Comparison of ENCODE assay signal across 8 mouse cellular contexts in the genomic region with DNA sequence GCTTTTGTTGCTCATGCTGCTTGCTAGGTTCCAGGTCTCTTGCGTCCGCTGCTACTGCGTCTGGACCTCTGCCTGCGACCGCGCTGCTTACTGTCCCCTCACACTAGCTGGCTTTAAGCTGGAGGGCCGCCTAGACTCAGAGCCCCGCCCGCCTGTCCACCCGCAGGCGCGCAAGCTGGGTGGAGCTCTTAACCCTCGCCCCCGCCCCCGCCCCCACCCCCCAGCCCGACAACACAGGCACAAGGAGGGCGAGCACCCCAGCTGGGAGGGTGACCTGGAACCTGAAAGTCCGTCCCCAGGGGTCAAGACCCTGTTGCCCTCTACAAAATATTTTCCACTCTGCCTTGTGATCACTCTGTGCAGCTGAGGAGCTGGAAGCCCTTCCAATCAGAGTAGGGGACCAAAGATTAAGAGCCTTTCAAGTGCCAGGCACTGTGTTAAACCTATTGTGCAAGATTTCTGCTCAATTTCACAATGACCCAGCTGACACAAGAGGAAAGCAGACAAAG. TPM values are rescaled to one million over a fixed set of nuclear protein-coding genes. Genes with fewer than 3 reads are reported as not detected.
DNase-seq lines count a peak whose midpoint lies in the region; ATAC-seq lines count a peak whose summit lies in the region.

A gene (minus strand): TSS at position 106 of the 509 bp plus-strand sequence.

- peak within 1 kb of the TSS; percentile 30; the same call in 1 of the 2 replicates for H3K27ac ChIP-seq in embryonic facial prominence, embryonic 10.5 days (replicated peaks)
- no peak within 1 kb of the TSS for H3K27ac ChIP-seq in kidney, embryonic 16.5 days (ENCODE audit: low read length)
- peak within 1 kb of the TSS; percentile 43; the same call in 1 of the 2 replicates for H3K27ac ChIP-seq in liver, embryonic 13.5 days
- no peak within 1 kb of the TSS for H3K27ac ChIP-seq in neural tube, embryonic 13.5 days (replicated peaks)

- no peaks in the 10 kb centered on the region for H3K27me3 ChIP-seq in embryonic facial prominence, embryonic 10.5 days (replicated peaks; ENCODE audit: low read depth, poor library complexity, severe bottlenecking)
- no peaks in the 10 kb centered on the region; the same call in 1 of the 2 replicates for H3K27me3 ChIP-seq in kidney, embryonic 16.5 days (ENCODE audit: insufficient read depth, low read length)
- H3K27me3 ChIP-seq in liver, embryonic 13.5 days = no peaks in the 10 kb centered on the region
- H3K27me3 ChIP-seq in neural tube, embryonic 13.5 days = no peaks in the 10 kb centered on the region

- no peaks in the 10 kb centered on the region for H3K9me3 ChIP-seq in embryonic facial prominence, embryonic 10.5 days
- no peaks in the 10 kb centered on the region for H3K9me3 ChIP-seq in kidney, embryonic 16.5 days (ENCODE audit: low read length)
- H3K9me3 ChIP-seq in liver, embryonic 13.5 days (replicated peaks) = no peaks in the 10 kb centered on the region
- no peaks in the 10 kb centered on the region for H3K9me3 ChIP-seq in neural tube, embryonic 13.5 days

- H3K36me3 ChIP-seq in embryonic facial prominence, embryonic 10.5 days (replicated peaks) = no peaks in the 10 kb centered on the region
- no peaks in the 10 kb centered on the region for H3K36me3 ChIP-seq in kidney, embryonic 16.5 days (ENCODE audit: insufficient read depth, low read length)
- H3K36me3 ChIP-seq in liver, embryonic 13.5 days = no peaks in the 10 kb centered on the region
- no peaks in the 10 kb centered on the region for H3K36me3 ChIP-seq in neural tube, embryonic 13.5 days

- peak; percentile 3 to 7 for DNase-seq in cerebellum, postnatal 14 days
- no peak for DNase-seq in cerebellum, adult 8-10 months
- DNase-seq in embryonic facial prominence, embryonic 10.5 days (ENCODE audit: low spot score) = peak; percentile 49
- peak; percentile 43 to 52 for DNase-seq in heart, adult 9 months (ENCODE audit: low spot score in 2 of 2)
- DNase-seq in liver, embryonic 13.5 days = no peak
- DNase-seq in thymus, postnatal 0 days (ENCODE audit: low spot score) = no peak

- 17% methylated on average over 18 of the region's 18 CpGs for WGBS in embryonic facial prominence, embryonic 10.5 days
- WGBS in kidney, embryonic 16.5 days = 21% methylated on average over 7 of the region's 18 CpGs
- whole genome bisulfite sequencing in liver, embryonic 13.5 days (ENCODE audit: insufficient replicate concordance) = 16% methylated on average over 18 of the region's 18 CpGs
- 22% methylated on average over 18 of the region's 18 CpGs for WGBS in neural tube, embryonic 13.5 days

- peak within 1 kb of the TSS; percentile 50 for H3K4me2 ChIP-seq in kidney, embryonic 16.5 days (replicated peaks; ENCODE audit: low read depth, low read length)
- H3K4me2 ChIP-seq in liver, embryonic 13.5 days = peak within 1 kb of the TSS; percentile 30
- H3K4me2 ChIP-seq in neural tube, embryonic 13.5 days = peak within 1 kb of the TSS; percentile 53

- H3K4me3 ChIP-seq in embryonic facial prominence, embryonic 10.5 days = peak within 1 kb of the TSS; percentile 49
- H3K4me3 ChIP-seq in kidney, embryonic 16.5 days (ENCODE audit: low read length) = peak within 1 kb of the TSS; percentile 34
- peak within 1 kb of the TSS; percentile 26 for H3K4me3 ChIP-seq in liver, embryonic 13.5 days (replicated peaks)
- H3K4me3 ChIP-seq in neural tube, embryonic 13.5 days = peak within 1 kb of the TSS; percentile 27

- ATAC-seq in kidney, embryonic 16.5 days (ENCODE audit: low FRiP score, low TSS enrichment) = peak; percentile 61; the same call in 1 of the 2 replicates
- peak; percentile 79 for ATAC-seq in liver, embryonic 13.5 days (ENCODE audit: low read depth)
- ATAC-seq in neural tube, embryonic 13.5 days (ENCODE audit: low read depth) = no peak

- no peaks in the 10 kb centered on the region for H3K4me1 ChIP-seq in embryonic facial prominence, embryonic 10.5 days
- H3K4me1 ChIP-seq in kidney, embryonic 16.5 days (ENCODE audit: insufficient read depth, low read length) = no peaks in the 10 kb centered on the region
- H3K4me1 ChIP-seq in liver, embryonic 13.5 days (replicated peaks) = no peaks in the 10 kb centered on the region
- H3K4me1 ChIP-seq in neural tube, embryonic 13.5 days (replicated peaks) = peaks cover 4% of the 10 kb centered on the region; the same call in 1 of the 2 replicates

- no peak within 1 kb of the TSS; the same call in 1 of the 2 replicates for H3K9ac ChIP-seq in kidney, embryonic 16.5 days (replicated peaks; ENCODE audit: low read length)
- no peak within 1 kb of the TSS for H3K9ac ChIP-seq in liver, embryonic 13.5 days
- 0 out of 2 replicates have a peak within 1 kb of the TSS, but pooled peaks have one; percentile 26 for H3K9ac ChIP-seq in neural tube, embryonic 13.5 days

RNA-seq across cellular contexts. Expression of the gene that starts here (rescaled TPM):
- polyA plus RNA-seq in embryonic facial prominence, embryonic 10.5 days (2016; fragmentation: Nextera tagmentation; extraction: Ambion mirVana) = 7.2 and 10.0 TPM in 2 replicates
- polyA plus RNA-seq in kidney, embryonic 16.5 days (2015; fragmentation: Nextera tagmentation; extraction: Ambion mirVana) = 5.8 and 7.4 TPM in 2 replicates
- 28.6 and 33.7 TPM in 2 replicates for polyA plus RNA-seq in liver, embryonic 13.5 days (2015; fragmentation: Nextera tagmentation; extraction: Ambion mirVana)
- 3.0 and 3.3 TPM in 2 replicates for polyA plus RNA-seq in neural tube, embryonic 13.5 days (2015; fragmentation: Nextera tagmentation; extraction: Ambion mirVana)
- polyA plus RNA-seq in thymus, postnatal 0 days (2015; fragmentation: Nextera tagmentation; extraction: Ambion mirVana) = 0.37 and 0.62 TPM in 2 replicates

Comparison
In these comparisons a context has a peak if more than half of its experiments do, and no peak if none do; other contexts are left out.
1. DNase-seq: peak in cerebellum, postnatal 14 days (2 of 2), embryonic facial prominence, embryonic 10.5 days (single experiment) and heart, adult 9 months (2 of 2); none in cerebellum, adult 8-10 months (single experiment), liver, embryonic 13.5 days (single experiment) and thymus, postnatal 0 days (single experiment).
2. H3K27ac ChIP-seq: peak in embryonic facial prominence, embryonic 10.5 days (single experiment) and liver, embryonic 13.5 days (single experiment); none in kidney, embryonic 16.5 days (single experiment) and neural tube, embryonic 13.5 days (single experiment).
3. Peak in every context shown above with its lines, with median percentiles within 50 percentile points of each other: H3K4me3 ChIP-seq and H3K4me2 ChIP-seq.